Mouse (Mus musculus): ENCODE measurements at regions not wholly inside any gene's neighbourhood (a gene's known extent, or its start where the extent isn't known, plus 50 kb on each side); places are given as distances from the start of the nearest gene placed in this dataset.

DNA sequence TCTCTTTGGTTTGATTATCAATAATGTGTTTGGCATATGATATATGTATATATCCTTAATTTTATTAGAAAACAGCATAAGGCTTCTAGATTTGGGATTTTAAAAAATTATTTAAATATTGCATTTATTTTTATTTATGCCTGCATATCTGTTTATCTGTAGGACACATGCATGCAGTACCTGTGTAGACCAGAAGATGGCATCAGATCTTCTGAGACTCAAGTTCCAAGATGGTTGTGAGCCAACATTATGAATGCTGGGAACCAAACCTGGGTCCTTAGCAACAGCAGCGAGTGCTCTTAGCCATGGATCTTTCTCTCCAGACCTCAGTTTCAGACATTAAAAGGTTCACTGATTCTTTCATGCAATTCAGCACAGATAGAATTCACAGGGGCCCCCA lies 148.3 kb downstream of the Cdc42ep3 start:
- TF ChIP-seq EP300 (IDR thresholded peaks at IDR 0.05; ENCODE audit: low read depth) (no peak), CTCF (IDR thresholded peaks at IDR 0.05; ENCODE audit: low read depth) (peak; percentile 19; the same call in 1 of the 2 replicates)

All from heart, postnatal 0 days (tissue).